Mouse (Mus musculus) lung, embryonic 14.5 days (tissue): ENCODE measurements around the gene Spaar. TPM values are rescaled to one million over a fixed set of nuclear protein-coding genes. Genes with fewer than 3 reads are reported as not detected.
A peak's percentile ranks its signal among the peaks of the same experiment; 100 is the strongest.

ENCODE experiments used
- ATAC-seq: fragments of 200-750 bp; cut with Nextera tagmentation; 2 replicates; pipeline ENCODE4 v1.8.0; 2017; ENCODE audit warnings: mild to moderate bottlenecking, moderate TSS enrichment, moderate library complexity; ENCODE audit not compliant: insufficient read depth
- DNase-seq: peaks from one replicate; pipeline ENCODE4 v3.0.0-alpha.2; 2015
- H3K27ac ChIP-seq: fragments of 300-500 bp; sonication (generic); 2 replicates; pipeline ENCODE4 v1.5.1; 2014; ENCODE audit warnings: low read depth, mild to moderate bottlenecking, moderate library complexity
- H3K27me3 ChIP-seq: fragments of 300-500 bp; sonication (generic); 2 replicates; pipeline ENCODE4 v1.6.1; 2014; ENCODE audit warnings: low read length, control low read depth; ENCODE audit not compliant: insufficient read depth
- H3K36me3 ChIP-seq: fragments of 300-500 bp; sonication (generic); 2 replicates; pipeline ENCODE4 v1.6.1; 2014; ENCODE audit warnings: control low read depth; ENCODE audit not compliant: insufficient read depth
- H3K4me1 ChIP-seq: fragments of 300-500 bp; sonication (generic); 2 replicates; pipeline ENCODE4 v1.6.1; 2014; ENCODE audit warnings: antibody characterized with exemption, control low read depth; ENCODE audit not compliant: insufficient read depth
- H3K4me2 ChIP-seq: fragments of 300-500 bp; sonication (generic); 2 replicates; pipeline ENCODE4 v1.6.1; 2014; ENCODE audit warnings: mild to moderate bottlenecking
- H3K4me3 ChIP-seq: fragments of 300-500 bp; sonication (generic); 2 replicates; pipeline ENCODE4 v1.5.1; 2014; ENCODE audit warnings: low read depth, low read length
- H3K9ac ChIP-seq: fragments of 300-500 bp; sonication (generic); 2 replicates; pipeline ENCODE4 v1.6.1; 2014
- H3K9me3 ChIP-seq: fragments of 300-500 bp; sonication (generic); 2 replicates; pipeline ENCODE4 v1.6.1; 2016; ENCODE audit warnings: low read depth, low read length, control low read depth
- CTCF ChIP-seq: IDR thresholded peaks from 2 replicates; pipeline ENCODE4 v1.5.1; 2016; ENCODE audit warnings: antibody characterized with exemption, low read depth
- WGBS: fragments of 180-500 bp; shearing (Covaris S2); extraction: QIAGEN DNeasy Blood & Tissue Kit; methylation state at CpG from one replicate; pipeline ENCODE4 v1.1.7; 2014; 5-methylcytosine and 5-hydroxymethylcytosine counted together
- polyA plus RNA-seq: library from polyadenylated mRNA; unstranded; fragments of >200 nt; fragmentation: Nextera tagmentation; extraction: Ambion mirVana; gene quantifications from 2 replicates; pipeline ENCODE4 v1.2.1, GENCODE M21; 2014

Gene Spaar
- polyA plus RNA-seq, 1 experiment from 2014 or later = 0.28 TPM

GRCm38 (mm10) chr4:43700707-43701106, 29.1 kb upstream of the Spaar start, which contains the start of gene Olfr70:
Gene Olfr70 (minus strand): TSS chr4:43700807.
- Histone ChIP-seq H3K27me3 (no peaks in the 10 kb centered on the region), H3K4me3 (no peak within 1 kb of the TSS), H3K27ac (no peak within 1 kb of the TSS), H3K36me3 (no peaks in the 10 kb centered on the region), H3K9ac (no peak within 1 kb of the TSS), H3K9me3 (no peaks in the 10 kb centered on the region), H3K4me1 (no peaks in the 10 kb centered on the region), H3K4me2 (no peak within 1 kb of the TSS)
- no peak for DNase-seq
- TF ChIP-seq CTCF = no peak
- ATAC-seq = no peak
- WGBS = 85% methylated on average over 6 of the region's 6 CpGs

DNA sequence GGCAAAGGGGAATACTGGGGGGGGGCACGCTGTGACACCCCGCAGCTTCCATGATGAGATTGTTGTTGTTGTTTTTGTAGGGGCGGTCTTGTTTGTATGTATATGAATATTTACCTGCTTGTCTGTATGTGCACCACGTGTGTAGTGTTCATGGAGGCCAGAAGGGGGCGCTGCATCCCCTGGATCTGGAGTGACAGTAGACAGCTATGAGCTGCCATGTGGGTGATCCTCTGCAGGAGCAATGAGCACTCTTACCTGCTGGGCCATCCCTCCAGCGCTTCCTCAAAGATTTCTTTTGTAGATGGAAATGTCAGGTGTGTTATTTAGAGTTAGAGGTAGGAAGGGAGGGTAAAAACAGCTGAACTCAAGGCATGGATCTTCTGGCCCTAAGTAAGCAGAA, 26.4 kb upstream of the Spaar start:
- 65% methylated on average over 6 of the region's 6 CpGs for WGBS

DNA sequence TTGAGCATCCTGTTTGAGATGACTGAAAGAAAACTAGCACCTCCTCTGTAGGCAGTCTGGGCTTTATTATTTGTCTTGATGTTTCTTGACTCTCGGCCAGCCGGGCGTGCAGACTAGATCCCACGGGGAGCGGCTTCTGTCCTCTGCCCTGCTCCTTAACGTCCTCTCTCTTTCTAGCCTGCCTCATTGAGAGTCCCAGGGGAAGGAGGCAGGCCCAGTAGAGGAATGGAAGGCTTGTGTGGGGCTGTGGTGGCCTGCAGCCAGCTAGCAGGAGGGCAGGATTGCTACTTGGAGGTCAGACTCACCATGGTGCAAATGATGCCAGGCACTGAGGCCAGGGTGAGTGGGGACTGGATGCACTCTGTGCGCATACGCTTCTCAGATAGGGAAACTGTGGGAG, 26.0 kb upstream of the Spaar start:
- Histone ChIP-seq H3K4me1 (no peaks in the 10 kb centered on the region), H3K27ac (no peak overlapping the region), H3K9ac (no peak overlapping the region), H3K4me3 (no peak overlapping the region), H3K4me2 (no peak overlapping the region), H3K36me3 (no peaks in the 10 kb centered on the region), H3K27me3 (no peaks in the 10 kb centered on the region), H3K9me3 (no peaks in the 10 kb centered on the region)
- TF ChIP-seq CTCF = no peak
- ATAC-seq (no peak), DNase-seq (peak; percentile 40)
- WGBS = 71% methylated on average over 8 of the region's 8 CpGs

More for the DNA sequence above, 26.4 kb upstream of the Spaar start:
- Histone ChIP-seq H3K27me3 (no peaks in the 10 kb centered on the region), H3K36me3 (no peaks in the 10 kb centered on the region), H3K9me3 (no peaks in the 10 kb centered on the region), H3K27ac (no peak overlapping the region), H3K9ac (no peak overlapping the region), H3K4me2 (no peak overlapping the region), H3K4me1 (no peaks in the 10 kb centered on the region), H3K4me3 (no peak overlapping the region)
- peak; percentile 44 for TF ChIP-seq CTCF
- no peak for DNase-seq
- ATAC-seq = no peak

DNA sequence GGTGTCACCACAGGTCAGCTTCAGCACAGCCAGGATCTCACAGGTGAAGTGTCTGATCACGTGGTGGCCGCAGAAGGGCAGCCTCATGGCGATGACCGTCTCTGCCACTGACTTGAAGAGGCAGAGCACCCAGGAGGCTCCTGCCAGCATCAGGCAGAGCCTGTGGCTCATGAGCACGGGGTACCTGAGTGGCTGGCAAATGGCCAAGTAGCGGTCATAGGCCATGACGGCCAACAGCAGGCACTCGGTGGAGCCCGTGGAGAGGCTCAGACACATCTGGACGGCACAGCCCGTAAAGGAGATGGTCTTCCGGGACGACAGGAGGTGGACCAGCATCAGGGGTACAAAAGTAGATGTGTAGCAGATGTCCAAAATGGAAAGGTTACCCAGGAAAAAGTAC, 23.8 kb upstream of the Spaar start:
- ATAC-seq = no peak
- H3K36me3 ChIP-seq = no peaks in the 10 kb centered on the region
- no peaks in the 10 kb centered on the region for H3K9me3 ChIP-seq
- TF ChIP-seq CTCF = no peak
- no peaks in the 10 kb centered on the region for H3K4me1 ChIP-seq
- H3K9ac ChIP-seq = no peak overlapping the region
- WGBS = 70% methylated on average over 13 of the region's 13 CpGs
- no peak overlapping the region for H3K27ac ChIP-seq
- no peaks in the 10 kb centered on the region for H3K27me3 ChIP-seq
- H3K4me2 ChIP-seq = no peak overlapping the region
- no peak overlapping the region for H3K4me3 ChIP-seq
- DNase-seq = no peak

GRCm38 (mm10) chr4:43709869-43710268, 20.0 kb upstream of the Spaar start, which contains the start of gene Olfr71:
Gene Olfr71 (minus strand): TSS chr4:43710255.
- ATAC-seq (no peak), DNase-seq (peak; percentile 22)
- no peak within 1 kb of the TSS for H3K27ac ChIP-seq
- H3K9me3 ChIP-seq = no peaks in the 10 kb centered on the region
- no peak within 1 kb of the TSS for H3K9ac ChIP-seq
- no peaks in the 10 kb centered on the region for H3K36me3 ChIP-seq
- no peak within 1 kb of the TSS for H3K4me3 ChIP-seq
- H3K27me3 ChIP-seq = no peaks in the 10 kb centered on the region
- H3K4me2 ChIP-seq = no peak within 1 kb of the TSS
- no peak for TF ChIP-seq CTCF
- 54% methylated on average over 6 of the region's 6 CpGs for WGBS
- no peaks in the 10 kb centered on the region for H3K4me1 ChIP-seq

DNA sequence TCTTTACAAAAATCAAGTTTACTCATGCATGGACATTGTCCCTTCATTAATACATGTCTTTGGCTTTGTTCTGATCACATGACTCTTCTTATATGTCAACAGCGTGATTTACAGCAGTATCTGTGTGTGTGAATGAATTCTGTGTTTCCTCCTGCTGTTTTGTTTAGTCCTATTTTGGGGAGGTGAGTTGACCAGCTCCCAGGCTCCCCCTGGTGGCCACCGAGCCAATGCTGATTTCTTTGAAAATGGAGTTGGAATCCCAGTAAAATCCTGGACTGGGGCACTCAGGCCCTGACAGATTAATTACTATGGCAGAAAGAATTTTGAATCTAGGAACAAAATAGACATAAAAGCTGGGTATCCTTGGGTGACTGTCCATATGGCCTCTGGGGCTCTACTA, 18.0 kb upstream of the Spaar start:
- no peak for ATAC-seq

DNA sequence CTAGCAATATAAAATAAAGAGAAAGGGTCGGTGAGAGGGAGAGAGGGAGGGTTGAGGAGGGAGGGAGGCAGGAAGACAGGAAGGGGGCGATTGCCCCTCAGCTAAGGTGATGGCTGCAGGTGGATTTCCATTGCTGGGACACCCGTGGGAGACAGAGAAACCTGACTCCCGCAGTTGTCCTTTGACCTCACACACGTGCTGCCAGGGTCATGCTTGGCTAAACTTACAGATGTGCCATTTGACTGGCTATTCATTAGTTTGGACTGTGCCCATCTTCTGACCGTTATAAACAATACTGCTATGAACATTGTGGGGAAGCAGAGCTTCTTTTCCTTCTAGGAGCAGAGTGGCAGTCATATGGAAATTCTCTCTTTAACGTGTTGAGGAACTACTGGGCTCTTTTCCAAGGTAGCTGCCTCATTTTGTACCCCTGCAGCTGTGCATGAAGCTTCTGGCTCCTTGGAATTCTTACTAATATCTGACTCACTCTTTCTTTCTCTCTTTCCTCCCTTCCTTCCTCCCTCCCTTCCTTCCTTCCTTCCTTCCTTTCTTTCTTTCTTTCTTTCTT, 16.1 kb upstream of the Spaar start:
- Histone ChIP-seq H3K27me3 (no peaks in the 10 kb centered on the region), H3K27ac (no peak overlapping the region), H3K36me3 (no peaks in the 10 kb centered on the region), H3K4me3 (no peak overlapping the region), H3K9me3 (no peaks in the 10 kb centered on the region), H3K9ac (no peak overlapping the region), H3K4me2 (no peak overlapping the region), H3K4me1 (no peaks in the 10 kb centered on the region)
- ATAC-seq = no peak
- TF ChIP-seq CTCF = no peak
- WGBS = 29% methylated on average over 7 of the region's 7 CpGs
- peak; percentile 80 for DNase-seq

More for the DNA sequence above, 18.0 kb upstream of the Spaar start:
- Histone ChIP-seq H3K36me3 (no peaks in the 10 kb centered on the region), H3K9ac (no peak overlapping the region), H3K27me3 (no peaks in the 10 kb centered on the region), H3K4me1 (no peaks in the 10 kb centered on the region), H3K4me2 (no peak overlapping the region), H3K4me3 (no peak overlapping the region), H3K27ac (no peak overlapping the region), H3K9me3 (no peaks in the 10 kb centered on the region)
- peak; percentile 88 for DNase-seq
- TF ChIP-seq CTCF = peak; percentile 85
- WGBS = 1% methylated on average over 2 of the region's 2 CpGs
